Mouse (Mus musculus) liver, adult 2 months (tissue): ENCODE data around the gene Stx12. TPM values are rescaled to one million over a fixed set of nuclear protein-coding genes. Genes with fewer than 3 reads are reported as not detected.
A peak's percentile ranks its signal among the peaks of the same experiment; 100 is the strongest.

Experiments used
- DNase-seq: peaks from one replicate; pipeline ENCODE4 v3.0.0-alpha.2; 2011; ENCODE audit warnings: low read depth, low spot score; ENCODE audit errors: extremely low read depth
- H3K27ac ChIP-seq: fragments of 200-500 bp; replicated peaks from 2 replicates; pipeline ENCODE4 v1.5.1; 2012; ENCODE audit warnings: low read depth, mild to moderate bottlenecking, control low read depth, inconsistent platforms, low read length; ENCODE audit not compliant: insufficient read depth
- H3K27me3 ChIP-seq: fragments of 200-500 bp; 2 replicates; pipeline ENCODE4 v1.6.1; 2012; ENCODE audit warnings: mild to moderate bottlenecking, moderate library complexity, low read length, inconsistent platforms; ENCODE audit not compliant: control insufficient read depth, insufficient read depth
- H3K36me3 ChIP-seq: fragments of 200-500 bp; 2 replicates; pipeline ENCODE4 v1.6.1; 2012; ENCODE audit warnings: low read length, inconsistent platforms; ENCODE audit not compliant: control insufficient read depth, insufficient read depth
- H3K4me1 ChIP-seq: fragments of 200-500 bp; 2 replicates; pipeline ENCODE4 v1.6.1; 2011; ENCODE audit warnings: low read length; ENCODE audit not compliant: control insufficient read depth, insufficient read depth
- H3K4me3 ChIP-seq: fragments of 200-500 bp; 2 replicates; pipeline ENCODE4 v1.5.1; 2011; ENCODE audit warnings: low read depth, mild to moderate bottlenecking, control low read depth, low read length, moderate library complexity; ENCODE audit not compliant: insufficient read depth
- H3K79me2 ChIP-seq: fragments of 200-500 bp; 2 replicates; pipeline ENCODE4 v1.6.1; 2012; ENCODE audit warnings: inconsistent platforms, mild to moderate bottlenecking, low read length, moderate library complexity; ENCODE audit not compliant: control insufficient read depth, insufficient read depth
- H3K9ac ChIP-seq: fragments of 200-500 bp; 2 replicates; pipeline ENCODE4 v1.6.1; 2012; ENCODE audit warnings: low read depth, mild to moderate bottlenecking, control low read depth, inconsistent platforms, low read length
- CTCF ChIP-seq: fragments of 200-500 bp; IDR thresholded peaks from 2 replicates; pipeline ENCODE4 v1.5.1; 2011; ENCODE audit warnings: low read depth, low read length, control low read depth
- POLR2A ChIP-seq: fragments of 200-500 bp; IDR thresholded peaks from 2 replicates; pipeline ENCODE4 v1.6.1; 2011; ENCODE audit warnings: low read length, control low read depth; ENCODE audit not compliant: insufficient read depth; ENCODE audit errors: extremely low read depth
- WGBS: fragments of 180-500 bp; shearing (Covaris S2); methylation state at CpG from one replicate; pipeline ENCODE4 v1.1.7; 2018; 5-methylcytosine and 5-hydroxymethylcytosine counted together
- polyA plus RNA-seq: library from polyadenylated mRNA; depleted of rRNA; stranded (reverse); fragments of >200 nt; gene quantifications from 2 replicates; pipeline ENCODE4 v1.2.3, GENCODE M21; 2012
- total RNA-seq: library from RNA; depleted of rRNA; stranded (reverse); fragments of >200 nt; gene quantifications from 2 replicates; pipeline ENCODE4 v1.2.3, GENCODE M21; 2014

The Stx12 gene
- total and polyA plus RNA-seq, 2 experiments = 6.9 to 15.2 TPM

DNA sequence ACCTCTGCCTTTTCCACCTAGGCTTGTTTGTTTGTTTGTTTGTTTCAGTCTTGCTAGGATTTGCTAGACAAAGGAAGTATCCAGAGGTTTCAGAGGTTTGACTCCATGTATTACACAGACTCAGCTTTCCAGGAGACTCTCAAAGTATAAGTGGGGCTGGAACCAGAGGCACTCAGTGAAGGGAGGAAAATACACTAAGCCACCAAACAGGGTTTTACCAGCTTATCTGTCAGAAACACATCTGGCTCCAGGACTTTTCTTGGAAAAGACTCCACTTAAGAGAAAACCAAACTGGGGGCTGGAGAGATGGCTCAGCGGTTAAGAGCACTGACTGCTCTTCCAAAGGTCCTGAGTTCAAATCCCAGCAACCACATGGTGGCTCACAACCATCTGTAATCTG lies 23.4 kb downstream of the Stx12 start:
- Histone ChIP-seq H3K79me2 (no peaks in the 10 kb centered on the region), H3K27ac (no peak overlapping the region), H3K27me3 (no peaks in the 10 kb centered on the region), H3K4me3 (no peak overlapping the region), H3K4me1 (no peaks in the 10 kb centered on the region), H3K9ac (no peak overlapping the region), H3K36me3 (peaks cover 45% of the 10 kb centered on the region)
- TF ChIP-seq POLR2A = no peak
- no peak for TF ChIP-seq CTCF
- DNase-seq = no peak
- WGBS = 97% methylated on average over 1 of the region's 1 CpGs

DNA sequence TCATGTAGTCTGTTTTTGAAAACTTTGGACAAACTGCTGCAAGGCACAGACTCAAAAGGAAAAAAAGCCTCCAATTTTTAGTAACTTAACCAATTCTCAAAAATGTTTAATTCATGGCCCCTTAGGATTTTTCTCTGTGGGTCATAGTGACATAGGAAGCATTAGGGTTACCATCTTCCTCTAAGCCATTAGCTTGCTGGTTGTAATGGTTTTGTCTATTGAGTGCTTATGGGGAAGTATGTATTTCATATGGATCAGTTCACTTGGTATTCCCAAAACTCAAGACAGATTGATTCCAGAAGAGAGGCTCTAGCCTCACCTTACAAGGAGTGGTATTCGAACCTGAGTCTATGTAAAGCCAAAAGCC lies 40.6 kb downstream of the Stx12 start:
- Histone ChIP-seq H3K36me3 (peaks cover 10% of the 10 kb centered on the region), H3K4me3 (no peak overlapping the region), H3K79me2 (no peaks in the 10 kb centered on the region; the same call in 1 of the 2 replicates), H3K9ac (no peak overlapping the region; the same call in 1 of the 2 replicates), H3K27me3 (no peaks in the 10 kb centered on the region), H3K27ac (no peak overlapping the region), H3K4me1 (peaks cover 2% of the 10 kb centered on the region; the same call in 1 of the 2 replicates)
- DNase-seq = no peak
- no peak for TF ChIP-seq CTCF
- TF ChIP-seq POLR2A = no peak
- WGBS = 88% methylated on average over 1 of the region's 1 CpGs

DNA sequence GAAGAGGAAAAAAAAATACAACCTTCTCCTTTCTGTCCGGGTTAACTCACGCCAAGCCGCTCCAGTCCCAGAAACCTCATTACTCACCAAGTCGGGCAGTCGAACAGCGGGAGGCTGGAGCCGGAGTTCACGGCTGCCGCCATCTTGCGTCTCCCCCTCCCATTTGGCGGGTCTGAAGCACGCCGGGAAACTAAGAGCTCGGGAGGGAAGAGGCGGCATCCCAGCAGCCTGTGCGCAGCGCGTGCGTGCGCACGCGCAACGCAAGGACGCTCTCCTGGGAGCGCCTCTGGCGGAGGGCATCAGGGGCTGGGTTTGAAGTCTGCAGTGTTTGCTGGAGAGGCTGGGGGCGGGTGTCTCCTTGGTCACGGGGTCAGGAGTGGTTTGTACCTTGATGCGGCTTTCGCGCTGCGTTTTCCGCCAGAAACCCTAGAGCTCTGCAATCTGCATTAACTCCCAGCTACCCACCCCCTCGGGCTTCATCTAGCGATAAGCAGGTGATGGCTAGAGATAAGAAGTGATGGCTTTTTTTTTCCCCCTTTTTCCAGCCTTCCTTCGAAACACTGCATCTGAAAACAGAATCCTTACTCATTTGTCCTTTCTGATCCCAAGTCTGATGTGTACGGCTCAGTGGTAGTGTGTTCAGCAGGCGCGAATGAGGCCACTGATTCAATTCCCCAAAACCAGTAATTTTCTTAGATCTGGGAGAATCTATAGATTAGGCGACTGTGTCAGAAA lies 41.2 kb downstream of the Stx12 start, which contains the start of gene Ppp1r8:
Gene Ppp1r8 (minus strand): TSS at position 200 of the 735 bp plus-strand sequence.
- H3K4me1 ChIP-seq = peaks cover 2% of the 10 kb centered on the region; the same call in 1 of the 2 replicates
- H3K36me3 ChIP-seq = peaks cover 12% of the 10 kb centered on the region
- DNase-seq = peak; percentile 81
- no peaks in the 10 kb centered on the region; the same call in 1 of the 2 replicates for H3K79me2 ChIP-seq
- H3K9ac ChIP-seq = peak within 1 kb of the TSS; percentile 64
- no peaks in the 10 kb centered on the region for H3K27me3 ChIP-seq
- H3K4me3 ChIP-seq = peak within 1 kb of the TSS; percentile 69
- TF ChIP-seq CTCF (peak; percentile 51), POLR2A (peak; percentile 91)
- 1% methylated on average over 40 of the region's 40 CpGs for WGBS
- H3K27ac ChIP-seq = no peak within 1 kb of the TSS

DNA sequence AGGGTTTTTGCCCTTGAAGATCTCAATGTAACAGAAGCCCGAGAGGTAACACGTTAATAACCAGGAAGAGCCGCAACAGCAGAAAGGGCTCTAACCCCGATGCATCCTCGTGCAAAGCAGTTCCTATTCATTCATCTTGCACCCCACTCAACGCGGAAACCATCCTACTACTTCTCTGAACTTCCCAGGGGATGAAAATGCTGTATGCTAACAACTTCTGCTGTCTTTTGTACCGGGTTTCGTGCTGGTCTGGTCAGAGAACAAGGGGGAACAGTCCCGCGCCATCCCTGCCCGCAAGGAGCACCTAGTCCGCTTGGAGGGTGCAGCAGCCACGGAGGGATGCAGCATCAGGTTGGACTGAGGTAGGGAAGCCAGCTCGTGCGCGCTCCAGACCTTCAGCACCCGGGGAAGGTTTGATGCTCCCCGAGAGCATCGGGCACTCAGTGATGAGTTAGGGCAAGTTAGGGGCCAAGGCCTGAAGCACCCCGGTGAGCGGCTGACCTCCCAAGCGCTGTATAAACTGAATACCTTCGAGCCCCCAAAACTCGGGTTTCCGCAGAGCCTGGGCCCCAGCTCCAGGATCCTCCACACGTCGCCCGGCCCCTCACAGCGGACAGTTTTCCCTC lies 41.9 kb downstream of the Stx12 start:
- H3K27ac ChIP-seq = no peak overlapping the region
- peaks cover 8% of the 10 kb centered on the region for H3K36me3 ChIP-seq
- peaks cover 2% of the 10 kb centered on the region; the same call in 1 of the 2 replicates for H3K4me1 ChIP-seq
- H3K4me3 ChIP-seq = peak overlapping the region; percentile 69
- TF ChIP-seq POLR2A (no peak), CTCF (no peak)
- DNase-seq = peak; percentile 2
- no peaks in the 10 kb centered on the region; the same call in 1 of the 2 replicates for H3K79me2 ChIP-seq
- under 1% methylated on average over 30 of the region's 30 CpGs for WGBS
- H3K27me3 ChIP-seq = no peaks in the 10 kb centered on the region
- H3K9ac ChIP-seq = peak overlapping the region; percentile 64

DNA sequence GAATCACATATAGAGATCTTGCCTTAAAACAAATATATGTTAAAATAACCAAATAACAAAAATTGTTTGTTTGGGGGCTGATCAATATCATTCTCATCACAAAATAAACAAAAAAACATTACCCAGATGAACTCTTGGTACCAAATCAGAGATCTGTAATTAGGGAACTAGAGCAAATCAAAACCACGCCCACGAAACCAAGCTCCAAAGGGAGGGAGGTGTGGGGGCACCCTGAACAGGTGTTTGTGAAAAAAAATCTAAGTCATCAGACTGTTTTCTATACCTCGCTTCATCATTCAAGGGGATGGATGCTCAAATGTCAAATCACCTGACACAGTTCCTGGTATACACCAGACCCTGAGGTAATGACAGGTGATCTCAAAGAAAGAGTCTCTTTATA lies 42.8 kb downstream of the Stx12 start:
- Histone ChIP-seq H3K27ac (no peak overlapping the region), H3K36me3 (peaks cover 11% of the 10 kb centered on the region), H3K9ac (no peak overlapping the region), H3K4me3 (no peak overlapping the region), H3K4me1 (peaks cover 2% of the 10 kb centered on the region; the same call in 1 of the 2 replicates), H3K79me2 (no peaks in the 10 kb centered on the region; the same call in 1 of the 2 replicates), H3K27me3 (no peaks in the 10 kb centered on the region)
- TF ChIP-seq POLR2A (no peak), CTCF (no peak)
- 92% methylated on average over 3 of the region's 3 CpGs for WGBS
- DNase-seq = no peak
